Mouse (Mus musculus): Measurements from ENCODE around the gene 1700129C05Rik. TPM values are rescaled to one million over a fixed set of nuclear protein-coding genes. Genes with fewer than 3 reads are reported as not detected.

Gene 1700129C05Rik
- polyA plus RNA-seq, 1 experiment from 2014 or later = not detected

Other genes with a start within 250 kb of the 1700129C05Rik start
- gene Gm5142, start 35.9 kb upstream of the 1700129C05Rik start, polyA plus RNA-seq (2016; fragmentation: Nextera tagmentation; extraction: Ambion mirVana) = not detected in 2 replicates
- gene Rcbtb1, start 58.3 kb upstream of the 1700129C05Rik start, polyA plus RNA-seq (2016; fragmentation: Nextera tagmentation; extraction: Ambion mirVana) = 30.4 and 30.8 TPM in 2 replicates
- not detected in 2 replicates for gene Gm6904, start 117.3 kb upstream of the 1700129C05Rik start, polyA plus RNA-seq (2016; fragmentation: Nextera tagmentation; extraction: Ambion mirVana)
- gene Phf11a, start 154.6 kb upstream of the 1700129C05Rik start, polyA plus RNA-seq (2016; fragmentation: Nextera tagmentation; extraction: Ambion mirVana) = not detected in 2 replicates
- gene Phf11b, start 198.5 kb upstream of the 1700129C05Rik start, polyA plus RNA-seq (2016; fragmentation: Nextera tagmentation; extraction: Ambion mirVana) = 0.49 and 0.60 TPM in 2 replicates
- gene Phf11d, start 222.6 kb upstream of the 1700129C05Rik start, polyA plus RNA-seq (2016; fragmentation: Nextera tagmentation; extraction: Ambion mirVana) = 0.45 and 0.65 TPM in 2 replicates

Measured in liver, embryonic 12.5 days (tissue).